Mouse (Mus musculus): ENCODE measurements around the gene Adat2.

DNA sequence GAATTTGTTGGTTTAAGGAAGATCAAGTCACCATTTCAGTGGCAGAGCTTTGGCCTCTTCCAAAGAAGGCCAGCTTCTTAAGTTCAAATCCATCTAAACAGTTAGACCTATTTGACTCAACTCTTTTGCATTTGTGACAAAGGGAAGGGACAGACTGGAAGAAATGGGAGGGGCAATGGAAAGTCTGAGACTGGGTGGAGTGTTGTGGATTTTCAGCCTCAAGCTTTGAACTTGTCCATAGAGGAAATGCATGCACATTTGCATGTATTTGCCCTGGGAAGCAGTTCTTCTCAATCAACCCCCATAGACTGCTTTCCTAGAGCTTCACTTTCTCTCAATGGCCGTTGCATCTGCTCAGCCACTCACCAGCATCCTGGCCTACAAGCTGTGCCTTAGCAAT lies 1.6 kb downstream of the Adat2 start:
- TF ChIP-seq CTCF (IDR thresholded peaks at IDR 0.05; ENCODE audit: low read depth, low read length) (no peak), POLR2A (IDR thresholded peaks at IDR 0.05; ENCODE audit: borderline replicate concordance, low read depth, low read length) (no peak)

Data from bone marrow macrophage, adult 2 months (primary cell).